Mouse (Mus musculus) natural killer cell, adult 2 months (primary cell): ENCODE results near the gene Ect2l.
"Not testable (repeated sequence)": the region's sequence is repeated elsewhere in the genome, so short reads cannot be mapped to it uniquely, and the experiment has no call there.

Experiments used
- DNase-seq, 2 experiments: peaks; one replicate each; pipeline ENCODE4 v3.0.0; 2022; ENCODE audit warnings: low spot score in 2 of 2

The Ect2l gene

DNA sequence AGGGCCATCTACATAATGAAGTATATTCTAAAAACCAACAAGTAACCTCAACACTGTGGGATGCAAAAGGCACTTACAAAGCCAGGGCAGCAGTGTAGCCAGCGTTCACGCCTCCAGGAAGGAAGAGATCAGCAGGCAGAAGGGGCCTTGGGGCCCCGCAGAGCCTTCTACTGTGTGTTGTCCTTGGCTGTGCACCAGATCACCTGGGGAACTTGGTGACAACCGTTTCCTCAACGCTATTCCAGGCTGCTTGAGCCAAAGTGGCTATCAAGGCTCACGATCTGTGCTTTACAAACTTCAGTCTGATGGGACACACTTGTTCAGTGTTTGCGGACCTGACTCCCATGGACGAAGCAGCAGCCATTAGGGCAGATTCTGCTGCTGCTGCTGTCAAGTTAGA is 19.0 kb downstream of the Ect2l start:
- no peak for DNase-seq

DNA sequence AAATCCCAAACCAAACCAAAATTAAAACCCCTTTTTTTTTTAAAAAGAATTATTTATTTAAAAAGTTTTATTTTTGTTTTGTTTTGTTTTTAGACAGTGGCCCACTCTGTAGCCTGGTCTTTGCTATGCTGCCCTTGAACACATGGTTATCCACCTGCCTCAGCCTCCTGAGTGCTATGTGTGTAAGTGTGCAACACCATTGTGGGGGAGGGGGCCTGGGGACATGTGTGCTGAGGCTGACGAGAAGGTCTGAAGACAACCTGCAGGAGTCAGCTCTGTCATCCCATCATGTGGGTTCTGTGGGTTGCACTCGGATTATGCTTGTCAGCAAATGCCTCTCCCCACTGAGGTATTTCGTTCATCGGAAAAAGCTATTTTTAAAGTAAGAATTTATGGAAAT is 21.2 kb downstream of the Ect2l start:
- DNase-seq: no peak

DNA sequence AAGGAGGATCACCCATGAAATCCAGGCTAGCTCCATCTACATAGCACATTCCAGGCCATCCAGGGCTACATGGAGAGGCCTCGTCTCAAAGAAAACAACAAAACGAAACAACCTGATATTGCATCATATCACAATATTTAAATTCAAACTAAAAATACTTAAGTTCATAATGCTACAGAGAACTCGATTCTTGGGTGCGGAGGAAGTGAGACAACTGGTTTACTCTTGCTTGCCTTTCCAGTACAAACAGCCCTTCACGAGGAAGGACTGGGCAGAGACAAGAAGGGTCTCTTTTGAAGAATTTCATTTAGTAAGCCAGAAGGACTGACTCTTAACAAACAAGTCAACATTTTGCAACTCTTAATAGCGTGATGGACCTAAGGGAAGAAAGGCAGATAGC is 22.1 kb downstream of the Ect2l start:
- DNase-seq: no peak

DNA sequence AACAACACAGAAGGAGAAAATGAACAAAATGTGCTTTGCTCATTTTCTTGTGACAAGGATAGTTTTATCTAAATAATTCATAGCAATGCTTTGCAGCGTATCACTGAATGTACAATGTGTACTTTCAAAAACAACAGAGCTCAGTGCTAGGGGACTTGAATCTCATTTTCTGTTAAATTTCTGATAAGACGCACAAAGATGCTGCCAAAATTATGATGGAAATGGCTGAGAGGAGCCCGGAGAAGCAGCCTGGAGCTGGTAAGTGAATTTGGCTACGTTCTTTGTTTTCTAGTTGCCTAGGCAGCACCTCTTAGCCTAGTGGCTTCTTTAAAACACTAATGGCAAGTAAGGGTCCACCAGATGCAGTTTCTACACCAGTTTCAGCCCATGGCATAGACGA is 28.4 kb downstream of the Ect2l start:
- DNase-seq: no peak

DNA sequence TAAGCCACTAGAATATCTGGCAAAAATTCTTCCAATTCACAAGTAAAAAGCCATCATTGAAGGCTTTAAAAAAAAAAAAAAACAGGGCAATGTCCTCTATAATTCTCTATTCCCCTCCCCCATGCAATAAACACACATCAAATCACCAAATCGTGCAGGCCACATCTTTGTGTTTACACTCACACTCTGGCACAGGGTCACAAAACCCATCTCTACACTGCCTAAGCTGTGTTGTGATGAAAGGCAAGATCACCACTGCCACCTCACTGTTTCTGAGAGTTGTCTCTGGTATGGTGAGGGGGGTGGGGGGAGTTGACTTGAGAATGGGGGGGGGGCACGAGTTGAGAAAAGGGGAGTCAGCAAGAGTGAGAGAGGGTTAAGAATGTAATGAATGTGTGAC is 33.4 kb downstream of the Ect2l start:
- DNase-seq: no peak

DNA sequence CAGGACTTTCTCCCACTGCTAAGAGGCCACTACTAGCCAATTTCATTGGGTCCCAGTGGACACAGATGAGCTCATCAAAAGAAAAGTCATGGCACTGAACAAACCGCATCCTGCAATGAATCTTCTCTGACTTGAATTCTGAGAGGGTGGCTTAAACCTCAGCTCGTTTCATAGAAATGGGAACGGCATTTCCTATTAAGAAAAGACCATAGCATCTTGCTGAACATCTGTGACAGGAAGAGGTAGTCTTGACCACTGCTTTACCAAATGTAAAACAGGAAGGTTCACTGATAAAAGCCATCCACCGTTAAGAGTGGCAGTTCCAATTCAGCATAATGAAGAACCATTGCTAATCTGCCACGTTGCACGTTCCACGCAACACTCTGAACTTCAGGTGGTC is 34.0 kb downstream of the Ect2l start:
- DNase-seq: no peak

DNA sequence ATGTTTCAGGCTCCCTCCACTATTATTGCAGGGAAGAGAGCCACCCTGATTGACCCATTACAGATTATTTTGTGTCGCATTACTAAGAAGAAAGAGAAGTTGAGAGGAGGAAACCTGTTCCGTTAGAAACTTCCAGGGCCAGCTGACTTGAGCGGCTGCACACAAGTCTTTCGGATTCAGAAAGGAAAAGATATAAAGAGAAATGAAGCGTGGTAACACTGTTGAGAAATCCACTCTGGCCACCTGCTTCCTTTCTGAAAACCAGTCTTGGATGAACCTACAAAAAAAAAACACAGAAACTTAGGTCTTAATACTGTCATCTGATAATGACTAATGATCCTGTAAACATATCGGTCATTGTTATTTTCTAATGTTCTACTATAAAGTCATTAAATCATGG is 35.6 kb downstream of the Ect2l start:
- DNase-seq: no peak

DNA sequence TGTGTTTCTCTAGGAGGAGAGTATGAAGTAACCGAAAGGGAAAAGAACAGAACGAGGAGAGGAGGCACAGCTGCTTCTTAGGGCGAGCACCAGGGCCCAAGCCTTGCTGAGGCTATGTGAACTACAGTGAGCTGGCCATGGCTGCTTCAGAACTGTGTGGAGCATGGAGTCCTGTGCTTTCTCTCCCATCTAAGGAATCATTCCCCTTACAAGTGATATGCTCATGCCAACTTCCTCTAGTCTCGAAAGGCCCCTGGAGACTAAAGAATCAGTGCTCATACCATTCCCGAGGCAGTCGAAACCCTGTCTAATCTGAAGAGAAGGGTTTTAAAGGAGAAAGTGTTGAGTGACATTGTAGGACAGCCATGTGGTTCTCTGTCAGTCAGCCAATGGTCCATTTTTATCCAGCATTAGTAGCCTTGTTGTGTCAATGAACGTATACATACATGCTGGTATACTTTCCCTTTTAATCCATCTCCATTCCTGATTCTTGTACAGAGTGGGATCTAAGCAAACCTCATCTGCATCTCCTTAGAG is 48.2 kb downstream of the Ect2l start:
- DNase-seq: no peak

DNA sequence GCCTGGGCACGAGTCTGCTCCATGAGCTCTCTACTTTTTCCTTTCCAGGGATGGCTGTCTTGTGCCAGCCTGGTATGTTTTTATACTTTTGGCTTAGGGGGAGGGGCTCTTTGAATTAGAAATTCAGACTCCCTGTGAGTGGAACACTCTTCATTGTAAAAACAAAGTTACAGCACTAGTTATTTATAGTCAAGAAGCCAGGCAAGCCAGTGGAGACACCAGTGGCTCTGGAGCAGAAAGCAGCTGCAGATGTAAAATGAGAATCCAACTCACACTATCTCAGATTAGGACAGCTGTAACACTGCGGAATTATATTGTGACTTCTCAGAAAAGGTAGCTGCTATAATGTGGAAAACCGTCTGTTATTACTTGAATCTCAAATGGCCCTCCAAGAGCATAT is 63.5 kb downstream of the Ect2l start:
- no peak for DNase-seq

DNA sequence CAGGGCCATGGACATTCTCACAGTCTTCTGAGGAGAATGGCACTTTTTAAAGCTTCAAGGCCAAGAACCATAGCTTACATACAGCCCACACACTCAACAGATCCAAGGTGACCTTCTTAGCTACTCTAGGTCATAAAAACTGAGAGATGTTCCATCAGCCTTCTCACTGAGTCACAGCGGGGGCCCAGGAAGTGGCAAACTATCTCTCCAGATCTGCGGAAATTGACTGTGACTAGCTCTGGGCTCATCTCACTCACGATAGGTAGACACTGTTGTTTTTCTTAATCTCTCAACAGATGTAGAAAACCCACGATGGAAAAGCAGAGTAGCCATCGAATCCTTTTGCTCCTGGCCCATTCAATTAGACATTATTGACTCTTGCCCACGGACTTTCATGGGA is 68.5 kb downstream of the Ect2l start:
- no peak for DNase-seq

DNA sequence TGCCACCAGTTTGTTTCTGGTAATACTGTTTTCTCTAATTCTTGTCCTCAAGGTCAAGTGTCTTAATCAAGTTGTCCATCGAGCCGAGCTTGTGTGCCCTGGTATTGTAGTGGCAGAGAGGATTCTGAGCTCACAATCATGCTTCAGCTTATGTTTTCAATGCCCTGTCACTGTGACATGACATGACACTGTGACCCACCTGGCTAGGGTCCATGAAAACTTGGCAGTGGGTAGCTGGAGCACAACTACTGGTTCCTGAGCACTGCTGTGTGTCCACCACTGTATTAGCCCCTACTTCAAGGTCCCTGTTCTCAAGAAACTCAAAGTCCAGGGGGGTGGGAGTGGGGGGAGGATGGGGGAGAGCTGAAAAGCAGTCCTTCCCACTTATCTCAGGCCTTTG is 69.3 kb downstream of the Ect2l start:
- no peak for DNase-seq

DNA sequence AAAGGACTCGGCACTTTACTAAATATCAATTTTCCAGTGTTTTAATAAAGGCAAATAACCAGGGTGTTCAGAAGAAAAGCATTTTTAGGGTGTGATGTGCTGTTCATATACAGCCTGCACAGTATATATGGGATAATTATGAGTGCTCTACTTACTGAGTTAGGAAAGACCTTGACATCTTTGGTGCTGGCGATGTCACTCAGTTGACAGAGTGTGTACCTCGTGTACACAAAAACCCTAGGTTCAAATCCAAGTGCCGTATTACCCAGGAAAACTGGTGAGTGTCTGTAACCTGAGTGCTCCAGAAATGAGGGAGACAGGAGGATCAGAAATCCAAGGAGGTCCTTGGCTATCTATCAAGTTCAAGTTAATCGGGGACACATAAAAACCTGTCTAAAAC is 71.1 kb downstream of the Ect2l start:
- DNase-seq: no peak

DNA sequence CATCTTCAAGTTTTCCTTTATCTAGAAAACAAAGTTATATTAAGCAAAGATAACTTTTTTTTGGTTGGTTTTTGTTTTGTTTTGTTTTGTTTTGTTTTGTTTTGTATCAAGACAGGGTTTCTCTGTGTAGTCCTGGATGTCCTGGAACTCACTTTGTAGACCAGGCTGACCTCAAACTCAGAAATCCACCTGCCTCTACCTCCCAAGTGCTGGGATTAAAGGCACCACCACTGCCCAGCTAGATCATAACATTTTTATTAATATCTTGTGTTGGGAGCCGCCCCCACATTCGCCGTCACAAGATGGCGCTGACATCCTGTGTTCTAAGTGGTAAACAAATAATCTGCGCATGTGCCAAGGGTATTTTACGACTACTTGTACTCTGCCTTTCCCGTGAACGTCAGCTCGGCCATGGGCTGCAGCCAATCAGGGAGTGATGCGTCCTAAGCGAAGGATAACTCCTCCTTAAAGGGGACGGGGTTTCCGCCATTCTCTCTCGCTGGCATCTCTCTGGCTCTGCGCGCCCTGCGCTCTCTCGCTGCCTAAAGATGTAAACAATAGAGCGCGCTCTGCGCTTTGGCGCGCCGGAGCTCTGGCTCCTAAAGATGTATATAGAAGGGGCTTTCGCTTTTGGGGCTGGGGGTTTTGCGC is 71.7 kb downstream of the Ect2l start:
- DNase-seq: not testable (repeated sequence)

DNA sequence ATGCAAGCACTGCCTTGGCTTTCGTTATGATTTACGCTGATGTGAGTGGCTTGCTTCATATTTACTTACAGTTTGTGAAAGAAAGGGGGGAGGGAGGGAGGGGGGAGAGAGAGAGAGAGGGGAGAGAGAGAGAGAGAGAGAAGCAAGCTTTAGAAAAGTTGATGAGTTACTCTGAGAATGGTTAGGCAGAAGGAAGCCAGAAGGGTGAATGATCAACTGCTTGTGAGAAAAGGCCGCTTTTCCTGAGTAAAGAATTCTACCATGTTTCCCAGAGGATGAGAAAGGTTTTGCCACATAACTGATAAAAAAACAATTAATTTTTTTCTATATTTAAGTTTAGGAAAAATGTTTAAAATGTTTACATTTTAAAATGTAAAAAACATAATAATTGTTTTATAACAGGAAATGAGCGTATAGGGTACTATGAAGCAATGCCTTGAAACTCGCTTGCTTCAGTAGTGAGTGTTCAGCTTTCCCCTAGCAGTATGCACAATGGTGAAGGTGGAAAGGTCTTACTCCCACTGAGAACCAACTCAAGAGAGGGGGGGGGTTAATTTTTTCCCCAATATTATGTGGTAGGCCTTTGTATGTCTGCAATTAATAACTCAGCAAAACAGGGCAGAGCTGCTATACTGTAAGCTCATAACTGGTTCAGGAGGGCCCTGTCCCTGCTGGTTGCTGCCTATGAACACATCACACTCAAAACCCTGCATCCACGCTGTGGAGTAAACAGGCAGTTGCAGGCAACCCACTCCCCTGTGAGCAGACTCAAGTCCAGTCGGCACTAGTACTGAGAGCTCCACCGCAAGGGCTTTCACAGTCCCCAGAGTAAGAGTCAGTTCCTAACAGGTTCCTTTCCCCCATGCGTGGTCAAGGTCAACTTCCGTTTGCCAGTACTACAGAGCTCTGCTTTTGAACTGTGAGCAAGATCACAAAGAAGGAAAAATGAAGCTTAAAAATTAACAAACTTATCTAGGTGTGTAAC is 78.7 kb downstream of the Ect2l start:
- no peak for DNase-seq

DNA sequence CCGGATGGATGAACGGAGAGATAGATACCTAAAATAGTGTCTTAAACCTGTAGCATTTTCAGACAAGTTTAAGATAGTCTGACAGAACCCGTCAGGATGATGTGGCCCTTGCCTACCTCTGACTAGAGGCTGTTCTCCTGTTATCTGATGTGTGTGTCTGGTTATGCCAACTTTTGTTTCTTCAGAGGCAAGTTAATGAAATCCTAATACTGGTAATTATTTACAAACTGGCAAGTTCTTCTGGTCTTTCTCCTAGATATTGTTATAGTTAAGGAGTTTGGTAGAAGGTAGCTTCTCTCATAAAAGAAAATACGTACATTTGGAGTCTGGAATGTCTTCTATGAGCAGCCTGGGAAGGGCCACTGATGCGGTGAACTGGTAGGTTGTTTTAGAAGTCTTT is 80.4 kb downstream of the Ect2l start:
- no peak for DNase-seq

DNA sequence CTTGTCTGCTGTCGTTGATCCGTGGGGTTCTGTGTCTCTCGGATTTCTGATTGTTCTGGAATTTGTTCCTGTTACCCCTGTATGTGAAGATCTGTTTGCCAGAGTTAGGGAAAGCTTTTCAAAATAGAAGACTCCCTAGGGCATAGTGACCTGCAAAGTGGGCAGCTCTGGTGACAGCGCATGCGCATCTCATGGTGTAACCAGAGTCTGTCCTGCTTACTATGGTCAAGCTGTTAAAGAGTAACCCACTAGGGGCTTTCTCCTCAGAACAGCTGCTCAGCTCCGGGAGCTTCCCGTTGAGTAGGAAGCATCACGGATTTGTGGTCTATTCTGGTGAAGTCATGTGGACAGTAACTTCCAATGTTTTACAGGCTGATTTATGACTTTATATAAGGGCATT is 92.4 kb downstream of the Ect2l start:
- DNase-seq: no peak

DNA sequence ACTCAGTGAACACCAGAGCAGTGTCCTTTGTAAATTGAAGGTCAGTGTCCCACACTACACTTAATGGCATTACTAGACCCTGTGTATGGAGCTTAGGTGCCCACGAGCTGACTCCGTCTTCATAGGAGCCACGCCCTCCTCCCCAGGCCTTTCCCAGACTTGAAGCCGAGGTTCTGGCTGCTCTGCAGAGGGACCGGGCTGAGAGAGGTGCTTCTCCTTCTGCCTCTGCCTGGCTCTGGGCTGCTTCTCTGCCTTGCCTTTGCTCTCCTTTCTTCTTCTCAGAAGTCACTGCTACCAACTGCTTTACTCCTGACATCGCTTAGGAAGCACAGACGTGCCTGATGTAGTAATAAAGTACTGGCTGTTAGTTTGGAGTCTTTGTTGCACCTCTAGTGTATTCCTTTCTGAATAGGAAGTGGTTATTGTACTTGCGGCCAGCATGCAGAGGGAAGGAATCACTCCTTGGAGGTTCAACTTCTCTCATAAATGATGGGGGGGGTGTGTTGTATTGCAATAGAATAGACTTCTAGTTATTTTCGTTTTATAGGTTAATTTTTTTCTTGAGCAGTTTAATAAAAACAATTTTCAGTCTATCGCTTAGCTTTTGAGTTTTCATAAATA is 97.1 kb downstream of the Ect2l start:
- DNase-seq: no peak

DNA sequence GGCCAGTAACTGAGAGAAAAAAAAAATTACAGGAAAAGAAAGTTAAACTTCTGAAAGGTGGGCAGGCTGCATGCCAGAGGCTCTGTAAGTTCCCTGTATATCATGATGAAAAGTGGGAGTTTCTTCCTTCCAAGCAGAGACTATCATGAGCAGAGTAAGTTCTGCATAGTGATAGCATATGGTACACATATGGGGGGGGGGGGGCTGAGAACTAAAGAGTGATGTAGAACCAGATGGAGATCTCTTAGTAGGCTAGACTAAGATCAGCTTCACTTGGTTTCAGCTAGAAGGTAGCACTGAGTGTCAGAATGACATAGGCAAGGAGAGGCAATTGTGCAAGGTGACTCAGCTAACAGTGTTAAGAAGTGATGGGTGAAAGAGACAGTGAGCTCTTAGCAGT is 99.8 kb downstream of the Ect2l start:
- no peak for DNase-seq

DNA sequence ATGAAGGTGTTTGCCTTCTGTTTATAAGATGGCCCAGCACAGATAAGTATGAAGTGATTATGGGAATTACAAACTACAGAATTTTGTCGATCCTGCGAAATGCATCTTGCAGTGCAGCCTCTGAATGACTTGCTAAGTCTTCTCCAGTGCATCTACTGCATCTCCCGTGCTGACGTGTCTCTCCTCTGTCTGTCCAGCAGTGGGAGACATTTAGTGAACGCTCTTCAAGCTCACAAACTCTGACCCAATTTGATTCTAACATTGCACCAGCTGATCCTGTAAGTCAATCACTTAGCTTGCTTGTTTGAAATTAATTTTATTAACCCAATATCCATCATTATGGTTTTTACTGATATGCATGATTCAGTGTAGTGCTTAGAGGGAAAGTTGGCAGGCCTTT is 103.2 kb downstream of the Ect2l start:
- DNase-seq: no peak

DNA sequence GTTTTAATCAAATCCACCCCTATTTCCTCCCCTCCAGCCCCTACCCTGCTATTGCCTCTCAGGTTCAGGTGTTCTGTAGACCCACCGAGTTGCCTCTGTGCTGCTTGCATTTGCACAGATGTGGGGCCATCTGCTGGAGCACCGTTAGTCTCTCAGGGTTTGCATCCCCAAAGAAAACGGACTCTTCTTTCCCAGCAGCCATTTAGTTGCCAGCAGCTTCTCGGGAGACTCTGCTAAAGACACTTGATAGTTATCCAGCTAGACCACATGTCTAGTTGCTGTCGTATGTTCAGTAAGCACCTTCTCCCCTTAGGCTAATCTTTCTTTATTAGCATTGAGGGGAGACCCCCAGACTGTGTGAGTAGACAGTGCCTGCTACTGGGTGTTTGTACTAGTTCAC is 108.5 kb downstream of the Ect2l start:
- DNase-seq: no peak

DNA sequence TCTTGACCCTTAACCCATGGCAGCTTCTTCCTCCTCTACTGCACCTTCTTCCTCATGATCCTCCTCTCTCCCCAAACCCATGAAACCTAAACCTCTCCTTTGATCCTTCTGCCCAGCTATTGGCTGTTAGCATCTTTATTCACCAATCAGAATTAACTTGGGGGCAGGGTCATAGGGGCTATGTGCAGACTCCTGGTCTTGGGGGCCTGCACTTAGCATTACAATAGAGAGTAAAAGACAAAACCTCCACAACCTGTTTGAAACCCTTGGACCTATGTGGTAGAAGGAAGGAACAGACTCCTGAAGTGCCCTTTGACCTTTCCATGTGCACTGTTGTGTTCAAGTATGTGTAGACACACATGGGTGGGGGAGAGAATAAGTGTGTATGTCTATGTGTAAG is 120.0 kb downstream of the Ect2l start:
- DNase-seq: no peak

DNA sequence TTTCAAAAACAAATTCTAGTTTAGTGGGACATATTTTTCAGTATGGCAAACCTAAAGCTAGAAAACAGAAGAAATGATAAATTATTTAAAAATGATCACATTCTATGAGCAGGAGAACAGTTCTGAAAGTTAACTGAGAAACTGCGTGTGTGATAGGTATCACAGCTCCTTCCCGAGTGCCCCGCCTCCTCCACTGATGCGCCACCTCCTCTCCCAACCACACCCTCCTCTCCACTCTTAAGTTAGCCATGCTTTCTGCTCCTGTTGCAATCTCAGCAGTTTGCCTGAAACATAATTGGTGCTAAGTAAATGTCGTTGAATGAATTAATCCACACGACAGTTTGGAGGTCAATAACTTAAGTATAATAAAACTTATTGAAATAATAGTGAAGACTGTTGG is 127.9 kb downstream of the Ect2l start:
- no peak for DNase-seq

DNA sequence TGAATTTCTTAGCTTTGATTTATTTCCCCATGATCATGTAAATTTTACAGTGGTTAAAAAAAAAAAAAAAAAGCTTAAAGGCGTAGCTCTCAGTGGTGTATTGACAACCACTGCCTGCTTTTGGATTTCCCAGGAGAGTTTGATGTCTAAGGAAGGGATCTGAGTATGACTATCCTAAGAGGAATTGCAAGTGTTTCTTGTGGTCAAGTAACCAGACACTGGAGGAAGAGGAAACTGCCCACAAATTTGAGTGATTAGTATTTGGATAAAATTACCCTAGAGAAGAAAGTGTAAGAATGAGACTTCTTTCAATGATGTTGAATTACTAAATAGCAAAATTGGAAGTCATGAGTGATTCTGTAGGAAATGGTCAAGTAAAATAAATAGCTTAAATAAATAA is 129.2 kb downstream of the Ect2l start:
- DNase-seq: no peak
